Mouse (Mus musculus) adrenal gland (tissue): ENCODE data around the gene Pid1.

Source experiments
- intact Hi-C: fragments of 180-260 bp; cut with DNase I; formaldehyde crosslinking; loops from one replicate; pipeline ENCODE4 v1.15.1; 2025

Gene Pid1

GRCm38 (mm10) chr1:84192167-84192566, 171.8 kb downstream of the Pid1 start:
- intact Hi-C loops = no loop called here

- intact Hi-C loops = no loop called here
These were observed 174.5 kb downstream of the Pid1 start for GRCm38 (mm10) chr1:84189446-84189845.

DNA sequence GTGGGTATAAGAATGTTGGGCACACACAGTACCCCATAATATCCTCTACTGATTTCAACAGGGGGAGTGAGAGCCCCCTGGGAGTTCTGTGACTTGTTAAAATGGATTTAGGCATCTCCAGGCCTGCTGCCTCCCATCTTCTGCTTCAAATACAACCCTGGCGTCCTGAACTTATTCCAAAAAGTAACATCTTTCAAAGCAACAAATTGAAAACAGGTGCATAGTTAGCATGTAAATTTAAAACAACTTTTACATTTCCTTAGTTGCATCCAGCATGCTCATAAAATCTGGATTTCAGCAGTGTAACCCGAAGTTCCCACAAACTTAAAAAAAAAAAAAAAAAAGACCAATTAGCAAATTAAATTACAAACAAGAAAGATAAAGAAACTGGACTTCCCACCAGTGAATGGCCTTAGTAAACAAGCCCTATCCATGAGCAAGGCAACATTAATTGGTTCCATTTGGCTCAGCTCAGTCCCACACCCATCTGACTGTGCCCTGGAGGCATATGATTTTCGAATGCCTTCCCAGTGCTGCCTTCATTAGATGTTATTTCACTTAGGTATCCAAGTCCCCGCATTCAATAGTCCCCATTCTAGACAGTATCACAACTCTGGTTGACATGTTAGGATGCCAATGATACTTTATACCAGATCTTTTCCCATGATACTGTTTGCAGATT, 177.1 kb downstream of the Pid1 start:
- intact Hi-C loops = no loop called here

DNA sequence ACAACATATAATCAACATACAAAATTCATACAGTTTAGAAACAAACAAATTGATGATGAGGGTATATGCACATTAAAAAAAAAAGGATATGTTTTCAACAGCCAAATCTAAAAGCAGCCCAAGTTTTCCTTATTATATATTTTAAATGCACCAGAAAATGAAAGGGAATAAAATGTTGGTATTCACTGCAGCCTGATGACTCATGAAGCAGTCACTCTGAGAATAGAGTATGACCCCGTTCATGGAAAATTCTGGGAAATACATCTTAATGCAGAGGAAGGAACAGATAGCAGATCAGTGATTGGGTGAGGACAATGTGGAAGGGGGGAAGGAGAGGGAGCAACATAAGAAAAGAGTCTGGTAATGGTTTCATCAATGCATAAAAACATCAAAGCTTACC, 186.3 kb downstream of the Pid1 start:
- intact Hi-C loops = no loop called here

- intact Hi-C loops = no loop called here
These were observed 186.9 kb downstream of the Pid1 start for GRCm38 (mm10) chr1:84177033-84177432.

DNA sequence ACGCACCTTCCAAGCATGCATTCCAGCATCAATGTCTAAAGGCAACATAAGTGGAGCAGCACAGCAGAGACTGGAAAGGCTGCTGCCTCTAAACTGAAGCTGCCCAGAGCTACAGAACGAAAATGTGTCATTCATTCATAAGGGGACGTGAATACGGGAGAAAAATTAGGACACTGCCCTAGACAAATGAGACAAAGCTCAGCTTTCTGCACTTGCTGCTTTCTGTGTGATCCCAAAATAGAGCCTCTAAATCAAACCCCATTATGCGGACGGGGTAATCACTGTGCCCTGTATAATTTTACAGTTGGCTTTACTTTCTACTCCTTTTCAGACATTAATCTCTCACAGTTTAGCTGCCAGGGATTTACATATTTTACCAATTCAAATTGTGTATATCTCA, 191.0 kb downstream of the Pid1 start:
- intact Hi-C loops = no loop called here

GRCm38 (mm10) chr1:84157790-84158189, 206.2 kb downstream of the Pid1 start:
- intact Hi-C loops = no loop called here

DNA sequence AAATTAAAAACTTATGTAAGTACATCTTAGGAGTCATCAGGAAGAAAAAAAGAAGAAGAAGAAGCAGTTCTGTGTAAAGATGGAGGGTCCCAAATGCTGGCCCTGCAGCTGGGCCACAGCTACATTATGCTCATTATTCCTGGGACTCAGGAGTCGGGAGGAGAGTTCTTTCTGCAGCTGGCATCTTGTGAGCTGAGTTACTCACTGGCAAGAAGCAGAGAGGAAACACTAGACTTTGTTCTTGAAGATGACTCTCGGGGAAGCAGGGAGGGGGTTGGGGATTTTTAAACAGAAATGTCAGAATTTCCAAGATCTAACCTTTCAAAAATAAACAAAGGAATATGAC, 208.4 kb downstream of the Pid1 start:
- intact Hi-C loops = no loop called here

- intact Hi-C loops = loop anchor here (5.0 kb wide), 1 partner anchor 408 kb away; no protein-coding TSS in a partner anchor
These were observed 209.0 kb downstream of the Pid1 start for GRCm38 (mm10) chr1:84154725-84155584.

DNA sequence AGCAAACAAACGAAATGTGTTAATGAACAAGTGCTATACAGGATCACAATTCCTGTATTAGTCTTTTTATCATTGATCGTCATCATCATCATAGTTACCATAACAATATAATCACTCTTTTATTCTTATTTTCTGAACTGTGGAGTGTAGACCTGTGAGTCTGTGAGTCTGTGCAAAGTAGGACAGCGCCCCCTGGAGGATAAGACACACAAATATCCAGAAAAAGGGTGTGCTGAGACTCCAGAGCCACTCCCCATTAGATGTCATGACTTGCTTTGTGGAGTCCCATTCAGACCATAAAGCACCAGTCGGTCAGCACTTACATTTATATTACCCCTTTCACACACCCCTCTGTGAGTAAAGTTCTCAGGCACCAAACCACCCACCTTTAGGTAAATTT, 210.0 kb downstream of the Pid1 start:
- intact Hi-C loops = loop anchor here (5.0 kb wide), 1 partner anchor 407 kb away; no protein-coding TSS in a partner anchor

DNA sequence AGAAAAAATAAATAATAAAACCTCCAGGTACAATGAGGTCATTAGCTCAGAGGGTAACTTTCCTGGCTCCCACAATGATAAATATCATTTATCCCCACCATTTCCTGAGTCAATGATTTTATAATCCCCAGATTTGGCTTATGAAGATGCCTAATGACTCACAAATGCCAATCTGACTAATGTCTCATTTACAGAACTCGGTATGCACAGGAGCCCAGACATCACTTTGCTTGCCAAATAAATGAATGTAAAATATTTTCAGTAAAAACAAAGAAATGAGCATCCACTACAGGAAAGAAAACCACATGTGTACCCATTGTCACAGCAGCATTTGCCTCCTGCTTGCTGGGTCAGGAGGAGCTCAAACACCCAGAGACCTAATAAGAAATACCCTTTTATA, 222.4 kb downstream of the Pid1 start:
- intact Hi-C loops = no loop called here

DNA sequence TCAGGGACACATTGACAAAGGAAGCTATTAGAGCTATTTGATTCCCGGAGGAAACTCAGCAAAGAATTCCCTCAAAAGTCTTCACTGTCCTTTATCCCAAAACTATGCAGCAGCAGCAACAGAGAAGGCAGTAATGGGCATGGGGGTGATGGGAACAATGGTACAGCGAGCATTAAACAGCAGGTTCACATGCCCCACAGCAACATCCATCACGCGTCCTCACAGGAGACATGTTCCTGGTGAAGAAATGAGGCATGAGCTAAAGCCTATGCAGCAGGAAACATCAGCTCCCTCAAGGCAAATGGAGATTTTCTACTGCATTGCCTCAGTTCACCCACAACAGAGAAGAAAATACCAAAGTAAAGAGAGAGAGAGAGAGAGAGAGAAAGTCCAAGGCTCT, 231.5 kb downstream of the Pid1 start:
- intact Hi-C loops = loop anchor here (10.0 kb wide), 1 partner anchor 152 kb away; no protein-coding TSS in a partner anchor

- intact Hi-C loops = loop anchor here (10.0 kb wide), 1 partner anchor 153 kb away; no protein-coding TSS in a partner anchor
These were observed 232.2 kb downstream of the Pid1 start for GRCm38 (mm10) chr1:84131799-84132198.

- intact Hi-C loops = no loop called here
These were observed 235.5 kb downstream of the Pid1 start for GRCm38 (mm10) chr1:84128510-84128909.

DNA sequence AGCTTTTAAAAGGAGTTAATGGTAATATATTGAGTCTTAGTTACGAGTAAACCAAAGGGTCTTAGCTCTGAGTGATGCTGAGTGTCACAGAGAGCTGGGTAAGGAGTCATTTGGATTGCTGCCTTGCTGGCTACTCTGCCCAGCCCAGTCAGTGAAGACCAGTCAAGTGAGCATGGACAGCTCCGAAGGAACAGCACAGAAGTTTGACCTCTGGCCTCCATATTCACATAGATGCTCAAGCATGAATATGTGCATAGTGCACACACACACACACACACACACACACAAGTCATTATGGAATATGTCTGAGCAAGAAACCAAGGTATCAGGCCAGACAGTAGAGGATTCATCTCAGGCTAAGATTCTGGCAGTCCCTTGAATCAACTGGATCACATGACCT, 244.7 kb downstream of the Pid1 start:
- intact Hi-C loops = no loop called here

DNA sequence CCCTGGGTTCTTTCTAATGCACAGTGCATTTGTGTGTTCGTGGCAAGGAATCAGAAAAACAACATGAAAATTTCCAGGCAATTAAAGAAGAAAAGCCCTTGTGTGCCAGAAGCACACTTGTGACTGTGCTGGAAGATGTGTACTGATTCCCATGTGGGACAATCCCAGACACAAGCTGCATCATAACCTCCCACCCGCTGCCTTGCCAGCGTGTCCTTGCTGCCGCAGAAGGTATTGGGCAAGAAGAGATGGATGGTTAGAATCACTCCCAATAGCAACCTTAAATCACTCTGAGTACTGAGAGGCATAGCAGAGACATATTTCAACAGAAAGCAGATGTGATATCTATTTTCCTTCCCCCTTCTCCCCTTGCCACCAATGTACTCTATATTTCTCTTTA, 257.2 kb downstream of the Pid1 start:
- intact Hi-C loops = no loop called here

DNA sequence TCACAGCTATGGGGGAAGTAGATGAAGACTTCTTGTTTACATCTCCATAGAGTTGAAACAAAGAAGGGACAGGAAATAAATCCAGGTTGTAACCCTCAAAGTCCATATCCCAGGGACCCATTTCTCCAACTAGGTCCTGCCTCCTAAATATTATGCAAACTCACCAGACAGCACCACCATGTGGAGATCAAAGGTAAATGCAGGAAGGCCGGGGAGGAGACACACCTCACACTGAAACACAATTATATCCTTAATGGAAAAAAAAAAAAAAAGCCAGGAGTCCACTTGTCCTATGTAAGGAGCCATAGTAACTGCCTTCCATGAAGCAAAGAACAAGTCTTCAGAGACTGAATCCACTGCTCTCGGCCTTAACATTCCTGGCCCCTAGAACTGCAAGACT, 261.9 kb downstream of the Pid1 start:
- intact Hi-C loops = loop anchor here (2.0 kb wide), 1 partner anchor 353 kb away; no protein-coding TSS in a partner anchor

GRCm38 (mm10) chr1:84097398-84097797, 266.6 kb downstream of the Pid1 start:
- intact Hi-C loops = no loop called here

DNA sequence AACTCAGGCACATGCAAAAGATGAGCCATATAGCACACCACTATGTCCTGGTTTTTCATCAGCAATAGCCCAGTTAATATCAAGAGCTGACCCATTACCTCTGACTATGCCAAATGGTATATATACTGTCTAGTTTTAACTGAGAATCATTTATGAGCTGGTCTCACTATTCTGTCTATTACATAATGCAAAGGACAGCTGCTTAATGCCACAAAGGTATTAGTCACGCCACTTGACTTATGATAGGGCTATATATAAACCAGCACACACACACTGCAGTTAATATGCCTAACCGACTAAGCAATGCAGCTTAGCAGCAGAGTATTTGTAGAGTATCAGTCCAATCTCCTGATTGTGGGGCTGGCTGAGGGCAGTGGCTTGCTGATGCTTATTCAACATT, 270.7 kb downstream of the Pid1 start:
- intact Hi-C loops = no loop called here

GRCm38 (mm10) chr1:84089664-84090063, 274.3 kb downstream of the Pid1 start:
- intact Hi-C loops = no loop called here

DNA sequence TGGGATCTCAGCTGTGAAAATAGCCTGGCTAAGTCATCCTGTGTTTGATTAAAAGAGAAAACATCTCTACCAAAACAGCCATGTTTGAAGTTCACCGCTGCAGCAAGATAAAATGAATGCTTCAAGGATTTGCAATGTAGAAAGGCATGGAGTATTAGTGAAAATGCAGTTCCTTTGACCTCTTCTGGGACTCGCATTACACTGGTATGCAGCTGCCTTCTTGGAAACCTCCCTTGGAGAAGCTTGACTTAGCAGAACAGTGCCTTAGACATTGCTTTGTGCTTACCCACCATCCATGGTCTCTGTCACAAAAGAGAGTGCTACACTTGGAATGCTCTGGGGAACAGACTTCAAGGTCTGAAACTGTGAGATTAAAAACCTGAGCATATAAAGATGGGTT, 276.0 kb downstream of the Pid1 start:
- intact Hi-C loops = no loop called here

DNA sequence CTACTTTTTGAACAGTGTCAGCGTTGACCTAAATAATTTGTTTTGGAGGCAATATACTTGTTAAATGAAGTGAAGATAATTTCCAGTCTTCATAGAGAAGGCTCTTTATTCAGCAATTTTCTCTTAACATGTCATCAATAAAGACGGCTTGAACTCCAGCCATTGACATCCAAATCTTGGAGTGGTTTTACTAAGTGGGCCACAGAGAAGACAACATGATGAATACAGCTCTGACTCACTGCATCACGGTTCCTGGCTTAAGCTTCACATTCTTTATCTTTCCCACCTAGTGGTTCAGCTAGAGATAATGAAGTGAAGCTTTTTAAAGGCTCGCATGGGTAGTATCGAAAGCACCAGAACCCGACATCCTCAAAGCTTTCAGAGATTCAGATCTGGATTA, 276.7 kb downstream of the Pid1 start:
- intact Hi-C loops = no loop called here

- intact Hi-C loops = no loop called here
These were observed 277.5 kb downstream of the Pid1 start for GRCm38 (mm10) chr1:84086486-84086885.
